Mouse (Mus musculus): ENCODE results near the gene Mrpl21. TPM values are rescaled to one million over a fixed set of nuclear protein-coding genes. Genes with fewer than 3 reads are reported as not detected.

The Mrpl21 gene
- total and polyA plus RNA-seq, 2 experiments from 2014 or later: 54.9 to 105 TPM

GRCm38 (mm10) chr19:3269279-3269678, 13.4 kb upstream of the Mrpl21 start:
- TF ChIP-seq EP300 (IDR thresholded peaks at IDR 0.05; ENCODE audit: low read depth) (no peak), CTCF (IDR thresholded peaks at IDR 0.05; ENCODE audit: low read depth) (no peak)
- no peak for DNase-seq (ENCODE audit: low spot score)
- Histone ChIP-seq H3K4me1 (ENCODE audit: control insufficient read depth, insufficient read depth) (no peaks in the 10 kb centered on the region), H3K36me3 (replicated peaks; ENCODE audit: control insufficient read depth, insufficient read depth, low read length) (peaks cover 92% of the 10 kb centered on the region), H3K9ac (replicated peaks; ENCODE audit: low read depth, low read length) (no peak overlapping the region), H3K27ac (ENCODE audit: low read depth) (no peak overlapping the region), H3K4me3 (ENCODE audit: low read depth, low read length) (no peak overlapping the region), H3K4me2 (ENCODE audit: low read depth, low read length) (no peak overlapping the region), H3K27me3 (ENCODE audit: control insufficient read depth, insufficient read depth, low read length) (no peaks in the 10 kb centered on the region), H3K9me3 (replicated peaks; ENCODE audit: control insufficient read depth, low read length) (no peaks in the 10 kb centered on the region)
- WGBS: 92% methylated on average over 9 of the region's 9 CpGs
- ATAC-seq (ENCODE audit: insufficient read depth, low read depth): no peak

- peaks cover 92% of the 10 kb centered on the region for H3K36me3 ChIP-seq (replicated peaks; ENCODE audit: control insufficient read depth, insufficient read depth, low read length)
- DNase-seq (ENCODE audit: low spot score): no peak
- 90% methylated on average over 6 of the region's 6 CpGs for WGBS
Observed at GRCm38 (mm10) chr19:3269803-3270202, 12.9 kb upstream of the Mrpl21 start.

DNA sequence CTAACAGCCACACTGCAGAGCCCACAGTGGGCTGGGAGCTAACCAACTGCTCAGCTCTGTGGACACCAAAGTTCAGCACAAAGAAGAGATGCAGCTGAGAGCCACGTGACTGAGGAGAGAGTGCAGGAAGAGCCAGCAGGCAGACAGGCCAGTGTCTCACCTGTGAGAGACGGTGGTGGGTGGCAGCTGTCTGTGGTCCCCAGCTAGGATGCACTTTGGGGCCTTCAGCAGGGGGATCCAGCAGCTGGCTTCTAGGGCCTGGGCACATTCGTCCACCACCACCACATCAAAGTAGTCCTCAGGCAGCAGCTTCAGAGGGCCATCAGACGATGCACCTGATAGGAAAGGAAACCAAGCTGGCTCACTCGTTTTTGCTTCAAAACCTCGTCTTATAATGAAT, 11.3 kb upstream of the Mrpl21 start:
- Histone ChIP-seq H3K9ac (replicated peaks; ENCODE audit: low read depth, low read length) (no peak overlapping the region), H3K4me2 (ENCODE audit: low read depth, low read length) (no peak overlapping the region), H3K9me3 (replicated peaks; ENCODE audit: control insufficient read depth, low read length) (no peaks in the 10 kb centered on the region), H3K36me3 (replicated peaks; ENCODE audit: control insufficient read depth, insufficient read depth, low read length) (peaks cover 92% of the 10 kb centered on the region), H3K4me1 (ENCODE audit: control insufficient read depth, insufficient read depth) (no peaks in the 10 kb centered on the region), H3K27me3 (ENCODE audit: control insufficient read depth, insufficient read depth, low read length) (no peaks in the 10 kb centered on the region), H3K27ac (ENCODE audit: low read depth) (no peak overlapping the region), H3K4me3 (ENCODE audit: low read depth, low read length) (no peak overlapping the region)
- TF ChIP-seq EP300 (IDR thresholded peaks at IDR 0.05; ENCODE audit: low read depth) (no peak), CTCF (IDR thresholded peaks at IDR 0.05; ENCODE audit: low read depth) (no peak)
- 83% methylated on average over 6 of the region's 6 CpGs for WGBS
- no peak for ATAC-seq (ENCODE audit: insufficient read depth, low read depth)
- no peak for DNase-seq (ENCODE audit: low spot score)

More at GRCm38 (mm10) chr19:3269803-3270202, 12.9 kb upstream of the Mrpl21 start:
- no peak overlapping the region for H3K4me2 ChIP-seq (ENCODE audit: low read depth, low read length)
- no peak for ATAC-seq (ENCODE audit: insufficient read depth, low read depth)
- H3K4me1 ChIP-seq (ENCODE audit: control insufficient read depth, insufficient read depth): no peaks in the 10 kb centered on the region
- H3K9ac ChIP-seq (replicated peaks; ENCODE audit: low read depth, low read length): no peak overlapping the region
- no peaks in the 10 kb centered on the region for H3K27me3 ChIP-seq (ENCODE audit: control insufficient read depth, insufficient read depth, low read length)
- no peak overlapping the region for H3K27ac ChIP-seq (ENCODE audit: low read depth)
- TF ChIP-seq CTCF (IDR thresholded peaks at IDR 0.05; ENCODE audit: low read depth): no peak
- no peak for TF ChIP-seq EP300 (IDR thresholded peaks at IDR 0.05; ENCODE audit: low read depth)
- H3K9me3 ChIP-seq (replicated peaks; ENCODE audit: control insufficient read depth, low read length): no peaks in the 10 kb centered on the region
- H3K4me3 ChIP-seq (ENCODE audit: low read depth, low read length): no peak overlapping the region

GRCm38 (mm10) chr19:3273331-3273730, 9.4 kb upstream of the Mrpl21 start:
- no peak overlapping the region for H3K27ac ChIP-seq (ENCODE audit: low read depth)
- H3K4me2 ChIP-seq (ENCODE audit: low read depth, low read length): no peak overlapping the region
- no peaks in the 10 kb centered on the region for H3K4me1 ChIP-seq (ENCODE audit: control insufficient read depth, insufficient read depth)
- TF ChIP-seq CTCF (IDR thresholded peaks at IDR 0.05; ENCODE audit: low read depth) (no peak), EP300 (IDR thresholded peaks at IDR 0.05; ENCODE audit: low read depth) (no peak)
- DNase-seq (ENCODE audit: low spot score) (no peak), ATAC-seq (ENCODE audit: insufficient read depth, low read depth) (no peak)
- H3K27me3 ChIP-seq (ENCODE audit: control insufficient read depth, insufficient read depth, low read length): no peaks in the 10 kb centered on the region
- H3K9ac ChIP-seq (replicated peaks; ENCODE audit: low read depth, low read length): no peak overlapping the region
- H3K9me3 ChIP-seq (replicated peaks; ENCODE audit: control insufficient read depth, low read length): no peaks in the 10 kb centered on the region
- H3K36me3 ChIP-seq (replicated peaks; ENCODE audit: control insufficient read depth, insufficient read depth, low read length): peaks cover 92% of the 10 kb centered on the region
- no peak overlapping the region for H3K4me3 ChIP-seq (ENCODE audit: low read depth, low read length)
- WGBS: 85% methylated on average over 9 of the region's 9 CpGs

DNA sequence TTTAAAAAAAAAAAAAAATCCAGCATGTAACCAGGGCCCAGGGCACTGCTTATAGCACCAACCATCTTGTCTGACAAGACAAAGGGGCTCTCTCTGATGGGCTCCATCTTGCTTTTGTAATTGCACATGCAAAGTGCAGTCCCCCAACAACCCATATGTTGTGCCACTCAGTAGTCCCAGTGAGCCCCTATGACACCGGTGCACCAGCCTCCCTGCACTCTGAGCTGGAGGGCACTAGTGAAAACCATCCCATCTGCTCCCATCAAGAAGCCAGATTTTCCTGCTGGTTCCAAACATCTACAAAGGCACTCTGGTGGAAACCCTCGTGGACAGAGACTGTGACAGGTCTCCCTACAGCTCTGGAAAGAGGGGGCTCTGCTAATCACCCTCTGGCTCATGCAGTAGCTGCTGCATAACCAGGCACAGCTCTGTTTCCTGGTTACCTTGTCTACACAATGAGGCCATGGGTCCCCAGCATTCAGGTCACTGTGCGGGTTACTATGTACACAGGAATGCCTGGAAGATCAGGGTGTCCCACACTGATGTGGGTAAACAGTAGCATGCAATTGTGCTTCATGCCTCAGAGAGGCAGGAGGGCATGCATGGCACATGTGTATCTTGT, 6.8 kb upstream of the Mrpl21 start:
- H3K4me1 ChIP-seq (ENCODE audit: control insufficient read depth, insufficient read depth): no peaks in the 10 kb centered on the region
- DNase-seq (ENCODE audit: low spot score): no peak
- peaks cover 82% of the 10 kb centered on the region for H3K36me3 ChIP-seq (replicated peaks; ENCODE audit: control insufficient read depth, insufficient read depth, low read length)
- ATAC-seq (ENCODE audit: insufficient read depth, low read depth): no peak
- H3K4me3 ChIP-seq (ENCODE audit: low read depth, low read length): no peak overlapping the region
- H3K9ac ChIP-seq (replicated peaks; ENCODE audit: low read depth, low read length): no peak overlapping the region
- no peak for TF ChIP-seq EP300 (IDR thresholded peaks at IDR 0.05; ENCODE audit: low read depth)
- TF ChIP-seq CTCF (IDR thresholded peaks at IDR 0.05; ENCODE audit: low read depth): no peak
- no peak overlapping the region for H3K4me2 ChIP-seq (ENCODE audit: low read depth, low read length)
- H3K27me3 ChIP-seq (ENCODE audit: control insufficient read depth, insufficient read depth, low read length): no peaks in the 10 kb centered on the region
- H3K9me3 ChIP-seq (replicated peaks; ENCODE audit: control insufficient read depth, low read length): no peaks in the 10 kb centered on the region
- no peak overlapping the region for H3K27ac ChIP-seq (ENCODE audit: low read depth)
- WGBS: 88% methylated on average over 3 of the region's 3 CpGs

GRCm38 (mm10) chr19:3281886-3282285, 815 bp upstream of the Mrpl21 start:
- H3K36me3 ChIP-seq (replicated peaks; ENCODE audit: control insufficient read depth, insufficient read depth, low read length): peaks cover 36% of the 10 kb centered on the region
- no peaks in the 10 kb centered on the region for H3K9me3 ChIP-seq (replicated peaks; ENCODE audit: control insufficient read depth, low read length)
- no peak for TF ChIP-seq EP300 (IDR thresholded peaks at IDR 0.05; ENCODE audit: low read depth)
- TF ChIP-seq CTCF (IDR thresholded peaks at IDR 0.05; ENCODE audit: low read depth): no peak
- H3K4me2 ChIP-seq (ENCODE audit: low read depth, low read length): peak overlapping the region; percentile 90
- no peak overlapping the region for H3K27ac ChIP-seq (ENCODE audit: low read depth)
- no peak for ATAC-seq (ENCODE audit: insufficient read depth, low read depth)
- WGBS: 55% methylated on average over 4 of the region's 4 CpGs
- no peak for DNase-seq (ENCODE audit: low spot score)
- peaks cover 16% of the 10 kb centered on the region for H3K4me1 ChIP-seq (ENCODE audit: control insufficient read depth, insufficient read depth)
- H3K27me3 ChIP-seq (ENCODE audit: control insufficient read depth, insufficient read depth, low read length): no peaks in the 10 kb centered on the region
- H3K4me3 ChIP-seq (ENCODE audit: low read depth, low read length): peak overlapping the region; percentile 78
- H3K9ac ChIP-seq (replicated peaks; ENCODE audit: low read depth, low read length): peak overlapping the region; percentile 80

Data from heart, postnatal 0 days (tissue).